Mouse (Mus musculus): Measurements from ENCODE around the gene BC055324. TPM values are rescaled to one million over a fixed set of nuclear protein-coding genes. Genes with fewer than 3 reads are reported as not detected.

The BC055324 gene
- polyA plus RNA-seq, 1 experiment from 2014 or later: 7.3 TPM

DNA sequence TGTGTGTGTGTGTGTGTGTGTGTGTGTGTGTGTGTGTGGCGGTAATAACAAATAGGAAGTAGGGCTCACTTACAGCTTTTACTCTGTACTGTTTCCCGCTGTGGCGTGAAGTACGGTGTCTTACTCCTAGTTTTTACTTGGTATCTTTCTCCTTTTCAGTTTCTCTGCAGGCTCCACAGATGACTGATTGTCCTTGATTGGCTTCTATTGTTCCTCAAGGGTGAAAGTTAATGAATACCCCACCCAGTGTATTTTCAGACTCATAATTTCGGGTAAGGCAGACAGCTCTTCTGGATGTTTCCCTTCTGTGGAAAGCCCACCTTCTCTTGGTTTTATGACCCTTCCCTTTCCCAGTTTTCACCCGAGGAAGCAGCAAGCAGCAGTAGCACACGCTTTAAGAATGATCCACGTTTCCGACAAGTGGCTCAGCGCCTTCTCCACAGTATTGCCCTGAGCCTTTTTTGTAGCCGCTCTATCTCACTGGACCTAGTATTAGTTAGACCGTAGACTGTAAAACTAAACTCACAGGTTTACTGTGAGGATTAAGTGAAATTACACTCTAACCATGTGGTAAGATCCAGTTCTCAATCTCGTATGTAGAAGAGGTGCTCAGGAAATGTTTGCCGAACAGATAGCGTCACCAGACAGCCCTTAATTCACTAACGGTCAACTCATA is 23.8 kb upstream of the BC055324 start:
- Histone ChIP-seq H3K27me3 (ENCODE audit: control insufficient read depth, insufficient read depth, low read depth, low read length) (no peaks in the 10 kb centered on the region), H3K27ac (ENCODE audit: low read length) (no peak overlapping the region), H3K4me3 (ENCODE audit: low read depth, low read length) (no peak overlapping the region), H3K9me3 (replicated peaks; ENCODE audit: control insufficient read depth, low read length) (no peaks in the 10 kb centered on the region), H3K9ac (ENCODE audit: low read depth, low read length) (no peak overlapping the region), H3K4me1 (ENCODE audit: control insufficient read depth, low read depth, low read length) (no peaks in the 10 kb centered on the region), H3K4me2 (ENCODE audit: low read depth, low read length) (no peak overlapping the region), H3K36me3 (ENCODE audit: control insufficient read depth, insufficient read depth) (no peaks in the 10 kb centered on the region)
- 67% methylated on average over 16 of the region's 16 CpGs for WGBS (ENCODE audit: insufficient replicate concordance)
- ATAC-seq (ENCODE audit: low read depth): no peak

DNA sequence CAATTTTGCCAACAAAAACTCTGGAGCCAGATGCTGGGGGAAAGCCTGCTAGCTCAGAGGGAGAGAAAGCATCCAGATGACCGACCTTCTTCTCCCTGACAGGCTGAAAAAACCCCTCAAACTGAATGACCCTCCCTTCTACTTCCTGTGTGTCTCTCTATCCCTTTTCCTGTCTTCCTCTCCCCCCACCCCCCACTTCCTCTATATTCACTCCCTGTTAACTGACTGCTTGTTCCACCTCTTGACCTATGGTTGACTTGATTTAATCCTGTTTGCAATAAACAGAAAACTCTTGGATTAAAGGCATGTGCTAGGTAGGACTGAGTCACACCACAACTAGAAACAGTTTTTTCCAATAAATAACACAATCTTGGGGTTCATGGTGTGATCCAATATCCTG is 20.0 kb upstream of the BC055324 start:
- Histone ChIP-seq H3K4me2 (ENCODE audit: low read depth, low read length) (no peak overlapping the region), H3K9ac (ENCODE audit: low read depth, low read length) (no peak overlapping the region), H3K27me3 (ENCODE audit: control insufficient read depth, insufficient read depth, low read depth, low read length) (no peaks in the 10 kb centered on the region), H3K4me1 (ENCODE audit: control insufficient read depth, low read depth, low read length) (no peaks in the 10 kb centered on the region), H3K36me3 (ENCODE audit: control insufficient read depth, insufficient read depth) (no peaks in the 10 kb centered on the region), H3K9me3 (replicated peaks; ENCODE audit: control insufficient read depth, low read length) (no peaks in the 10 kb centered on the region), H3K27ac (ENCODE audit: low read length) (no peak overlapping the region), H3K4me3 (ENCODE audit: low read depth, low read length) (no peak overlapping the region)
- WGBS (ENCODE audit: insufficient replicate concordance): 20% methylated on average over 1 of the region's 1 CpGs
- ATAC-seq (ENCODE audit: low read depth): no peak

DNA sequence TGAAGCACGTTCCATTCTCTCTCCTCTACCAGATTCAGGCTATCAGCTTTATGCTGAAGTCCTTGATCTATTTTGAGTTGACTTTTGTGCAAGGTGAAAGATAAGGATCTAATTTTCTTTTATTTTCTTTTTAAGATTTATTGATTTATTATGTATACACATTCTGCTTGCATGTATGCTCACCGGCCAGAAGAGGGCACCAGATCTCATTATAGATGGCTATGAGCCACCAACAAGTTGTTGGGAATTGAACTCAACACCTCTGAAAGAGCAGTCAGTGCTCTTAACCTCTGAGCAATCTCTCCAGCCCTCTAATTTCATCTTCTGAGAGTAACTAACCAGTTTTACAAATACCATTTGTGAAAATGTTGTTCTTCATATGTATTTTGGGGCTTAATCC is 14.6 kb upstream of the BC055324 start:
- no peak for ATAC-seq (ENCODE audit: low read depth)
- no peaks in the 10 kb centered on the region for H3K4me1 ChIP-seq (ENCODE audit: control insufficient read depth, low read depth, low read length)
- no peak overlapping the region for H3K4me3 ChIP-seq (ENCODE audit: low read depth, low read length)
- H3K27ac ChIP-seq (ENCODE audit: low read length): no peak overlapping the region
- no peaks in the 10 kb centered on the region for H3K36me3 ChIP-seq (ENCODE audit: control insufficient read depth, insufficient read depth)
- no peak overlapping the region for H3K9ac ChIP-seq (ENCODE audit: low read depth, low read length)
- 30% methylated on average over 2 of the region's 2 CpGs for WGBS (ENCODE audit: insufficient replicate concordance)
- no peaks in the 10 kb centered on the region for H3K27me3 ChIP-seq (ENCODE audit: control insufficient read depth, insufficient read depth, low read depth, low read length)
- no peaks in the 10 kb centered on the region for H3K9me3 ChIP-seq (replicated peaks; ENCODE audit: control insufficient read depth, low read length)
- no peak overlapping the region for H3K4me2 ChIP-seq (ENCODE audit: low read depth, low read length)

DNA sequence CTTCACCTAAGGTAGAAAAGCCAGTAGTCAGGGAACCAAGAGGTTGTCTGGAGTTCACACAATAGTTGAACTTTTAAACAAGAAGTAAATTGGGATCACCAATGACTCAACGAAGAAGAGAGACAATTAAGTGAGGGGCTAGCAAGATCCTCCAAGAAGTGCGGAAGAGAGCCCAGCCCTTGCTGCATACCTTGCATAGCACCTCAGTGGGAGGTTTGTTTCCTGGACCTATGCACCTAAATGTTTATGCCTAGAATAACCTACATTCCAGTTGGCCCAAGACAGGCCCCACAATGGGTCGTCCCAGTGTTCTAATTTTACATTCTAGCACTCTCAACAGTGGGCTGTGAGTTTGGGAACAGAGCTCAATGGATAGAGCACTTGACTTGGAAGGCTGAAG is 9.7 kb upstream of the BC055324 start:
- no peaks in the 10 kb centered on the region for H3K36me3 ChIP-seq (ENCODE audit: control insufficient read depth, insufficient read depth)
- no peak overlapping the region for H3K27ac ChIP-seq (ENCODE audit: low read length)
- no peak for ATAC-seq (ENCODE audit: low read depth)
- 59% methylated on average over 3 of the region's 3 CpGs for WGBS (ENCODE audit: insufficient replicate concordance)
- H3K27me3 ChIP-seq (ENCODE audit: control insufficient read depth, insufficient read depth, low read depth, low read length): no peaks in the 10 kb centered on the region
- no peak overlapping the region for H3K4me2 ChIP-seq (ENCODE audit: low read depth, low read length)
- H3K9me3 ChIP-seq (replicated peaks; ENCODE audit: control insufficient read depth, low read length): no peaks in the 10 kb centered on the region
- no peak overlapping the region for H3K9ac ChIP-seq (ENCODE audit: low read depth, low read length)
- no peak overlapping the region for H3K4me3 ChIP-seq (ENCODE audit: low read depth, low read length)
- no peaks in the 10 kb centered on the region for H3K4me1 ChIP-seq (ENCODE audit: control insufficient read depth, low read depth, low read length)

GRCm38 (mm10) chr1:164001831-164002452 is 7.3 kb upstream of the BC055324 start:
- Histone ChIP-seq H3K4me2 (ENCODE audit: low read depth, low read length) (no peak overlapping the region), H3K4me3 (ENCODE audit: low read depth, low read length) (no peak overlapping the region), H3K9me3 (replicated peaks; ENCODE audit: control insufficient read depth, low read length) (no peaks in the 10 kb centered on the region), H3K9ac (ENCODE audit: low read depth, low read length) (no peak overlapping the region), H3K4me1 (ENCODE audit: control insufficient read depth, low read depth, low read length) (no peaks in the 10 kb centered on the region), H3K36me3 (ENCODE audit: control insufficient read depth, insufficient read depth) (no peaks in the 10 kb centered on the region), H3K27me3 (ENCODE audit: control insufficient read depth, insufficient read depth, low read depth, low read length) (no peaks in the 10 kb centered on the region), H3K27ac (ENCODE audit: low read length) (no peak overlapping the region)
- WGBS (ENCODE audit: insufficient replicate concordance): 55% methylated on average over 6 of the region's 6 CpGs
- ATAC-seq (ENCODE audit: low read depth): no peak

GRCm38 (mm10) chr1:163995609-163995913 is 965 bp upstream of the BC055324 start:
- H3K4me3 ChIP-seq (ENCODE audit: low read depth, low read length): peak overlapping the region; percentile 92
- H3K9me3 ChIP-seq (replicated peaks; ENCODE audit: control insufficient read depth, low read length): no peaks in the 10 kb centered on the region
- H3K27ac ChIP-seq (ENCODE audit: low read length): no peak overlapping the region
- H3K4me2 ChIP-seq (ENCODE audit: low read depth, low read length): peak overlapping the region; percentile 87
- no peaks in the 10 kb centered on the region for H3K36me3 ChIP-seq (ENCODE audit: control insufficient read depth, insufficient read depth)
- no peaks in the 10 kb centered on the region for H3K27me3 ChIP-seq (ENCODE audit: control insufficient read depth, insufficient read depth, low read depth, low read length)
- ATAC-seq (ENCODE audit: low read depth): no peak
- H3K9ac ChIP-seq (ENCODE audit: low read depth, low read length): peak overlapping the region; percentile 83; the same call in 1 of the 2 replicates
- WGBS (ENCODE audit: insufficient replicate concordance): 67% methylated on average over 2 of the region's 2 CpGs
- H3K4me1 ChIP-seq (ENCODE audit: control insufficient read depth, low read depth, low read length): peaks cover 10% of the 10 kb centered on the region

DNA sequence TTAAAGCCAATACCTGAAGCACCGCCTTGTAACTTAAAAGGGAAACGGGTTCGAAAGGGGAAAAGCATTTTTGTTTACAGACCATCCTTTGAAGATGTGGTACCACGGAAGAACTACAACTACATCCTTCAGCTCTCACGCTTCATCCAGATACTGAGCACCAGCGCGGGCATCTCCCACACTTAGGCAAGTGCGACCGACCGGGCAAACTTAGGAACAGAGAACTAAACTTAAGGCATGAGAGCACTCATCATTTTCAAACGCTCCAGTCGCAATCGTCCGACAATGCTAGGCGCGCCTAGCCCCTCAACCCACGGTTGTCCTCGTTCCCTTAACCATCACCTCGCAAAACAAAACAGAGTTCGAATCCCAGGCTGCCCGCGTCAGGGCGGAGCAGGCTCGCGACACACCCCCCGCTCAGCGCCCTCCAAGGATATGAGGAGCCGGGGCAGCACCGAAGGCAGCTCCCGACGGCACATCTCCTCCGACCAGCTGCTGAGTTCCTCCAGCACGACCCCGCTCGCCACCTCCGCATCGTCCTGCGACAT is 349 bp downstream of the BC055324 start:
- Histone ChIP-seq H3K27ac (ENCODE audit: low read length) (peak overlapping the region; percentile 63), H3K36me3 (ENCODE audit: control insufficient read depth, insufficient read depth) (no peaks in the 10 kb centered on the region), H3K4me3 (ENCODE audit: low read depth, low read length) (peak overlapping the region; percentile 92), H3K4me2 (ENCODE audit: low read depth, low read length) (peak overlapping the region; percentile 87), H3K9ac (ENCODE audit: low read depth, low read length) (peak overlapping the region; percentile 83), H3K4me1 (ENCODE audit: control insufficient read depth, low read depth, low read length) (peaks cover 10% of the 10 kb centered on the region), H3K27me3 (ENCODE audit: control insufficient read depth, insufficient read depth, low read depth, low read length) (no peaks in the 10 kb centered on the region), H3K9me3 (replicated peaks; ENCODE audit: control insufficient read depth, low read length) (no peaks in the 10 kb centered on the region)
- WGBS (ENCODE audit: insufficient replicate concordance): under 1% methylated on average over 38 of the region's 38 CpGs
- peak; percentile 79 for ATAC-seq (ENCODE audit: low read depth)

DNA sequence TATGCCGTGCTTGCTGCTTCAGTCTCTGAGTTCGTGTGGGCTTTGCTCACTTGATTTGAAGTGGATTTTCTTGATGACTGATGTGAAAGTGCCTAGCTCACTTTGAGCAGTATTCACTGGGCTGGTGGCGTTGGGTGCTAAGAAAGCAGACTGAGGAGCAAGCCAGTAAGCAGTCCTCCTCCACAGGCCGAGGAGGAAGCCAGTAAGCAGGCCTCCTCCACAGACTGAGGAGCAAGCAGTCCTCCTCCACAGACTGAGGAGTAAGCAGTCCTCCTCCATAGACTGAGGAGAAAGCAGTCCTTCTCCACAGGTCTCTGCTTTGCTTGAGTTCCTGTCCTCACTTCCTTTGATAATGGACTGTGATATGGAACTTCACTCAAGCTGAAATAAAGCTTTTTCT is 2.2 kb downstream of the BC055324 start:
- ATAC-seq (ENCODE audit: low read depth): no peak
- Histone ChIP-seq H3K27me3 (ENCODE audit: control insufficient read depth, insufficient read depth, low read depth, low read length) (no peaks in the 10 kb centered on the region), H3K9ac (ENCODE audit: low read depth, low read length) (no peak overlapping the region), H3K27ac (ENCODE audit: low read length) (no peak overlapping the region), H3K36me3 (ENCODE audit: control insufficient read depth, insufficient read depth) (no peaks in the 10 kb centered on the region), H3K4me2 (ENCODE audit: low read depth, low read length) (no peak overlapping the region), H3K4me1 (ENCODE audit: control insufficient read depth, low read depth, low read length) (peaks cover 10% of the 10 kb centered on the region), H3K9me3 (replicated peaks; ENCODE audit: control insufficient read depth, low read length) (no peaks in the 10 kb centered on the region), H3K4me3 (ENCODE audit: low read depth, low read length) (no peak overlapping the region)
- 75% methylated on average over 4 of the region's 4 CpGs for WGBS (ENCODE audit: insufficient replicate concordance)

GRCm38 (mm10) chr1:163976515-163976914 is 18.1 kb downstream of the BC055324 start:
- Histone ChIP-seq H3K27ac (ENCODE audit: low read length) (no peak overlapping the region), H3K4me1 (ENCODE audit: control insufficient read depth, low read depth, low read length) (no peaks in the 10 kb centered on the region), H3K27me3 (ENCODE audit: control insufficient read depth, insufficient read depth, low read depth, low read length) (no peaks in the 10 kb centered on the region), H3K36me3 (ENCODE audit: control insufficient read depth, insufficient read depth) (peaks cover 5% of the 10 kb centered on the region; the same call in 1 of the 2 replicates), H3K4me2 (ENCODE audit: low read depth, low read length) (no peak overlapping the region), H3K9ac (ENCODE audit: low read depth, low read length) (no peak overlapping the region), H3K4me3 (ENCODE audit: low read depth, low read length) (no peak overlapping the region), H3K9me3 (replicated peaks; ENCODE audit: control insufficient read depth, low read length) (no peaks in the 10 kb centered on the region)
- no peak for ATAC-seq (ENCODE audit: low read depth)
- 71% methylated on average over 1 of the region's 1 CpGs for WGBS (ENCODE audit: insufficient replicate concordance)

Measured in liver, embryonic 16.5 days (tissue).